Mouse (Mus musculus) brain, adult 10 weeks (tissue): Measurements from ENCODE around the gene Olfr56. TPM values are rescaled to one million over a fixed set of nuclear protein-coding genes. Genes with fewer than 3 reads are reported as not detected.

Experiments
- polyA plus RNA-seq: library from polyadenylated mRNA; stranded (reverse); fragments of 350-450 nt; fragmentation: Illumina TruSeq; extraction: RNeasy Lipid Tissue Mini Kit (QIAGEN cat#74804); gene quantifications from one replicate; pipeline ENCODE4 v1.2.3, GENCODE M21; 2015; ENCODE audit warnings: low read depth, low replicate concordance

Gene Olfr56
- polyA plus RNA-seq = not detected

GRCm38 (mm10) chr11:48978240-48978939 is at the start of gene Olfr56:
Gene Olfr56, plus strand, starts transcription at chr11:48978889.

GRCm38 (mm10) chr11:48946090-48946489 is 32.6 kb upstream of the Olfr56 start, which contains the start of gene Psme2b:
Gene Psme2b, minus strand, starts transcription at chr11:48946190.

GRCm38 (mm10) chr11:48979251-48979650 is 562 bp downstream of the Olfr56 start, which contains the start of gene 9930111J21Rik1:
Gene 9930111J21Rik1, minus strand, starts transcription at chr11:48979398.

GRCm38 (mm10) chr11:48991740-48992520 is 13.2 kb downstream of the Olfr56 start, which contains the start of gene Gm12185:
Gene Gm12185, minus strand, starts transcription at chr11:48992226.

GRCm38 (mm10) chr11:48994018-48994417 is 15.3 kb downstream of the Olfr56 start, which contains the start of gene Tgtp1:
Gene Tgtp1, minus strand, starts transcription at chr11:48994172.

GRCm38 (mm10) chr11:49051093-49051891 is 72.6 kb downstream of the Olfr56 start, which contains the start of gene 9930111J21Rik2:
Gene 9930111J21Rik2, minus strand, starts transcription at chr11:49051242.

GRCm38 (mm10) chr11:49063713-49064469 is 85.2 kb downstream of the Olfr56 start, which contains the start of gene Tgtp2:
Gene Tgtp2, minus strand, starts transcription at chr11:49064206.

GRCm38 (mm10) chr11:49076001-49076757 is 97.5 kb downstream of the Olfr56 start, which contains the start of gene Ifi47:
Gene Ifi47, plus strand, starts transcription at chr11:49076587.

GRCm38 (mm10) chr11:49114774-49115173 is 136.1 kb downstream of the Olfr56 start, which contains the start of gene Olfr1396:
Gene Olfr1396, minus strand, starts transcription at chr11:49114874.

GRCm38 (mm10) chr11:49141974-49142373 is 163.3 kb downstream of the Olfr56 start, which contains the start of gene Olfr1395:
Gene Olfr1395, plus strand, starts transcription at chr11:49142274.

GRCm38 (mm10) chr11:49154077-49154476 is 175.4 kb downstream of the Olfr56 start, which contains the start of gene Olfr1394:
Gene Olfr1394, plus strand, starts transcription at chr11:49154377.

Other genes starting within 250 kb of the Olfr56 start
- gene Rack1, start 178.6 kb upstream of the Olfr56 start, polyA plus RNA-seq = 450 TPM
- gene Trim41, start 161.5 kb upstream of the Olfr56 start, polyA plus RNA-seq = 34.2 TPM
- 3.4 TPM for gene Trim7, start 152.7 kb upstream of the Olfr56 start, polyA plus RNA-seq
- gene Gm12184, start 152.2 kb upstream of the Olfr56 start, polyA plus RNA-seq = 11.3 TPM
- gene Irgm1, start 107.2 kb upstream of the Olfr56 start, polyA plus RNA-seq = 12.1 TPM
- gene Gm5431, start 76.7 kb upstream of the Olfr56 start, polyA plus RNA-seq = not detected
- gene Psme2b, start 32.7 kb upstream of the Olfr56 start, polyA plus RNA-seq = 1.7 TPM
- gene 9930111J21Rik1, start 509 bp downstream of the Olfr56 start, polyA plus RNA-seq = 1.6 TPM
- gene Gm12185, start 13.3 kb downstream of the Olfr56 start, polyA plus RNA-seq = not detected
- 1.6 TPM for gene Tgtp1, start 15.3 kb downstream of the Olfr56 start, polyA plus RNA-seq
- gene 9930111J21Rik2, start 72.4 kb downstream of the Olfr56 start, polyA plus RNA-seq = 1.9 TPM
- 1.4 TPM for gene Tgtp2, start 85.3 kb downstream of the Olfr56 start, polyA plus RNA-seq
- 2.4 TPM for gene Ifi47, start 97.7 kb downstream of the Olfr56 start, polyA plus RNA-seq
- not detected for gene Olfr1396, start 136.0 kb downstream of the Olfr56 start, polyA plus RNA-seq
- gene Olfr1395, start 163.4 kb downstream of the Olfr56 start, polyA plus RNA-seq = not detected
- gene Olfr1394, start 175.5 kb downstream of the Olfr56 start, polyA plus RNA-seq = not detected
- 0.07 TPM for gene Btnl9, start 208.3 kb downstream of the Olfr56 start, polyA plus RNA-seq
- 28.5 TPM for gene Zfp62, start 224.4 kb downstream of the Olfr56 start, polyA plus RNA-seq